Mouse (Mus musculus): ENCODE measurements around the gene Stard3nl. TPM values are rescaled to one million over a fixed set of nuclear protein-coding genes. Genes with fewer than 3 reads are reported as not detected.
A peak's percentile ranks its signal among the peaks of the same experiment; 100 is the strongest.

Stard3nl gene
- total and polyA plus RNA-seq, 2 experiments from 2014 or later, result 119 to 199 TPM

DNA sequence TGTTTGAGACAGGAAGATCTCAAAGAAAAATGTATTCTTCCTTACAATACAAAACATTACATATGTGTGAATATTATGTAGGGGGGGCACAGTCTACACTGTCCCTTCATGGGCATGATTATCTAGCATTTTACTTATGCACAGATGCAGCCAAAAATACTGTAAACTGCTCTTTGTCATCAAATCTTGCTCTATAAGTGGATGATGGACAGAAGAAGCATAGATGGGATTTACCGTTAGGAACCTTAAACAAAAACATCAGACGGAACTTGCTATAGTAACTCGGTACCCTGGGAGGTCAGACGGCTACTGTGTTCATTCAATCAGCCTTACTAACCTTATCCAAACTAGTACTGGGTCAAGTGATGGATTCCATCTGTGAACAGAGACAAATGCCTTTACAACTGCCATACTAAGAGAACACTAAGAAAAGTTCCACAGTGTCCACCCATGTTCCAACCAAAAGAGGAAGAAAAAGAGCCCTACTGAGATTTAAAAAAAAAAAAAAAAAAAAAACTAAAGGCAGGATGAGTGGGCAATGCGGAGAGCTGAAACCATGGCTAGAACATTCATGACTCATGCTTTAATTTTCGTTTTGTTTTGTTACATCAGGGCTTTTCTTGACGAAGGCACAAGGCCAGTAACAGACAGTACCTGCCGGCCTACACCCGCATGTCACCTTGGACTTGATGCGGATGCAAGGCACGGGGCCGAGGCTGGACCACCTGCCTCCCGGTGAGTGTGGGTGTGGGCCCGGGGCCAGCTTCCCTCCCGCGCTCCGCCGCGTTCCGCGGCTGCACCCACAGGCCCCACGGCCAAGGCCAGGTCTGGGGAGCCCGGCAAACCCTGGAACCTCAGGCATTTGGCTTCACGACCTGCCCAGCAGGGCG, 552 bp downstream of the Stard3nl start:
- ATAC-seq (peak; percentile 67), DNase-seq (no peak)
- H3K9me3 ChIP-seq (ENCODE audit: low read length), result no peaks in the 10 kb centered on the region
- peak overlapping the region; percentile 71 for H3K4me2 ChIP-seq (ENCODE audit: low read depth)
- WGBS, result under 1% methylated on average over 25 of the region's 25 CpGs
- no peaks in the 10 kb centered on the region for H3K36me3 ChIP-seq (ENCODE audit: insufficient read depth)
- H3K27ac ChIP-seq (ENCODE audit: low read depth, low read length), result peak overlapping the region; percentile 85
- no peak for TF ChIP-seq CTCF (IDR thresholded peaks at IDR 0.05; ENCODE audit: low read depth)
- peaks cover 13% of the 10 kb centered on the region for H3K4me1 ChIP-seq (ENCODE audit: insufficient read depth)
- H3K27me3 ChIP-seq (ENCODE audit: insufficient read depth, low read length), result no peaks in the 10 kb centered on the region
- H3K4me3 ChIP-seq (ENCODE audit: low read depth, low read length), result peak overlapping the region; percentile 94
- peak overlapping the region; percentile 96 for H3K9ac ChIP-seq

DNA sequence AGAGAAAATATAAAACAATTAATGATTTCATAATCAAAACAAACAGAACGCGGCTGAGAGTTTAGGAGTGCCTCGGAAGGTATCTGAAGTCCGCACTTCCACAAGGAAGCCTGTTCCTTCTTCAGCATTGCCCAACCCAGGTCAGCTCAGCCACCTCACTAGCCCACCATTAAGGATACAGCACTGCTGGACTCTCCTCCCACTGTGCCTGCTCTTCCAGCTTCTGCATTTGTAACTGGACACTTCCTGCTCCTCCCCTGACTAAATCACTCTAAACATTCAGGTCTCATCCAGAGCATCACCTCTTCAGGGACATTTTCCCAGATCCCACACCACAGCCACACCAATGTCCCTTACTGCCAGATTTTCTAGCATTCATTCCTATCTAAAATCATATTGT, 1.4 kb downstream of the Stard3nl start:
- no peaks in the 10 kb centered on the region for H3K27me3 ChIP-seq (ENCODE audit: insufficient read depth, low read length)
- H3K9me3 ChIP-seq (ENCODE audit: low read length), result no peaks in the 10 kb centered on the region
- ATAC-seq (no peak), DNase-seq (no peak)
- peak overlapping the region; percentile 71 for H3K4me2 ChIP-seq (ENCODE audit: low read depth)
- TF ChIP-seq CTCF (IDR thresholded peaks at IDR 0.05; ENCODE audit: low read depth), result no peak
- H3K36me3 ChIP-seq (ENCODE audit: insufficient read depth), result no peaks in the 10 kb centered on the region
- WGBS, result 63% methylated on average over 4 of the region's 4 CpGs
- H3K9ac ChIP-seq, result peak overlapping the region; percentile 96
- H3K4me1 ChIP-seq (ENCODE audit: insufficient read depth), result peaks cover 13% of the 10 kb centered on the region
- H3K27ac ChIP-seq (ENCODE audit: low read depth, low read length), result no peak overlapping the region
- H3K4me3 ChIP-seq (ENCODE audit: low read depth, low read length), result peak overlapping the region; percentile 94

DNA sequence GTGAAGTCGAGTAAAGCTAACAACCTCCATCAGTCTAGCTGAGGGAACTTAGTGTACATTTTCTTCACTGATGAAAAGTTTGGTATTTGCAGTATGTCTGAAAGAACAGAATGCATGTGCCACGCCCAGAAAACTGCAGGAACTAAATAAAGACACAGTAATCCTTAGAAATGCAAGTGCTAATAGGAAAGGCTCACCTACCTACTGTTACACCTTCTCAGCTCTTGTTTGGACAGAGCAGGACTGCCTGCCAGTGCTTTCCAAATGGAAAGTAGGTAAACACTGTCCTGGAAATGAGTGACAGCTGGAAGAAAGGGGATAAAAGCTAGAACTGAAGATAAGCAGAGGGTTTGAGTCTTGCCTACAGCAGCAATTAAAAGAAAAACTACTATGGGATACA, 1.9 kb downstream of the Stard3nl start:
- Histone ChIP-seq H3K27ac (ENCODE audit: low read depth, low read length) (no peak overlapping the region), H3K27me3 (ENCODE audit: insufficient read depth, low read length) (no peaks in the 10 kb centered on the region), H3K4me1 (ENCODE audit: insufficient read depth) (peaks cover 13% of the 10 kb centered on the region), H3K4me2 (ENCODE audit: low read depth) (peak overlapping the region; percentile 71), H3K9me3 (ENCODE audit: low read length) (no peaks in the 10 kb centered on the region), H3K4me3 (ENCODE audit: low read depth, low read length) (peak overlapping the region; percentile 94; the same call in 1 of the 2 replicates), H3K36me3 (ENCODE audit: insufficient read depth) (no peaks in the 10 kb centered on the region), H3K9ac (peak overlapping the region; percentile 96)
- ATAC-seq (no peak), DNase-seq (no peak)
- no peak for TF ChIP-seq CTCF (IDR thresholded peaks at IDR 0.05; ENCODE audit: low read depth)
- 88% methylated on average over 2 of the region's 2 CpGs for WGBS

DNA sequence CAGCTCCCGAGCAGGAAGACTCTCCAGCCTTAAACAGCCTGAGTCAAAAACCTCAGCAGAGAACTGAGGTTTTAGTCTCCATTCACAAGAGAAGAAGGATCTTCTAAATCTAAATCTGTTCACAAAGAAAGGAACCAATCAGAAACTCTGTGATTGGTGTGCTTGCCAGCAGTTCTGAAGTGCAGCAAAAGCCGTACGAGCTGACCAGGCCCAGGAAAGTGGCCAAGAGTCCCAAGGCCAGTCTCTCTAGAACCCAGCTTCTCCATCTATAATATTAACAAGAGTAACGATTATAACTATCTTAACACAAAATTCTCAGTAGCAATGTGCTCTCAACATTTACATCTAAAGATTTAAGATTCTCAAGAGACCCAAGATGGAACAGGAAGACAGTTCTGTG, 4.0 kb downstream of the Stard3nl start:
- 77% methylated on average over 4 of the region's 4 CpGs for WGBS
- no peak overlapping the region for H3K4me3 ChIP-seq (ENCODE audit: low read depth, low read length)
- H3K4me1 ChIP-seq (ENCODE audit: insufficient read depth), result peaks cover 15% of the 10 kb centered on the region
- ATAC-seq, result no peak
- no peaks in the 10 kb centered on the region for H3K36me3 ChIP-seq (ENCODE audit: insufficient read depth)
- no peak for TF ChIP-seq CTCF (IDR thresholded peaks at IDR 0.05; ENCODE audit: low read depth)
- H3K9ac ChIP-seq, result no peak overlapping the region
- no peak overlapping the region for H3K4me2 ChIP-seq (ENCODE audit: low read depth)
- no peaks in the 10 kb centered on the region for H3K27me3 ChIP-seq (ENCODE audit: insufficient read depth, low read length)
- no peak for DNase-seq
- H3K27ac ChIP-seq (ENCODE audit: low read depth, low read length), result no peak overlapping the region
- H3K9me3 ChIP-seq (ENCODE audit: low read length), result no peaks in the 10 kb centered on the region

DNA sequence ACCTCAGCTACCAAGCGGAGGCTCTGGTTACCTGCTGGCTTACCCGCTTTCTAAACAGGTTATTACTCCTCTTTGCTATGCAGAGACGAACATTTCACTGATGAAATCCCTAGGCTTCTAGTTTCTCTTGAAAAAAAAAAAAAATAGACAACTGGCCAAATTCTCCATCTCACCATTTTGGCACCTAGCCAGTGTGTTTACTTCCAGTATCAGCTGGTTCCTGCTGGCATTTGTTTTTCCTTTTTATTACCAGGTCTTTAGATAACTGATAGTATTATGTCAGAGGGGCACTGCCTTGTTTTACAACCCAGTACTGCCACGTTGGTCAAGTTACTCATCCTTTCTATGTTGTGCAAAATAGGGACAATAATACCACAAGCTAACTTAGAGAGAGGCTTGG, 5.3 kb downstream of the Stard3nl start:
- 61% methylated on average over 4 of the region's 4 CpGs for WGBS
- TF ChIP-seq CTCF (IDR thresholded peaks at IDR 0.05; ENCODE audit: low read depth), result no peak
- DNase-seq, result no peak

DNA sequence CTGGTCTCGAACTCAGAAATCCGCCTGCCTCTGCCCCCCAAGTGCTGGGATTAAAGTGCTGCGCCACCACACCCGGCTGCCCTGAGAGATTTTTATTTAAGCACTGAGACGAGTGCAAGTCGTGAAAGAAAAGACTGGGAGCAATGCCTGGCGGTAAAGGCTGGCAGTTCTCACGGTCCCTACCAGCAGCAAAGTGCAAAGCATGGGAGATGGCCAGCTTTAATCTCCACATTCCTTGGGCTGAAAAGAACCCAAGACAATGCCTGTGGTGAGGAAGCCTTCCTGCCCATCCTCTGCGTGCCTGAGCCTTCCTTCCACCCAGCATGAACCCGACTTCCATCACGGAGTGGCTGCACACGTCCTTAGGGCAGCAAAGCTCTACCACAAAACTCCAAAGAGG, 5.7 kb downstream of the Stard3nl start:
- Histone ChIP-seq H3K4me3 (ENCODE audit: low read depth, low read length) (no peak overlapping the region), H3K27me3 (ENCODE audit: insufficient read depth, low read length) (no peaks in the 10 kb centered on the region), H3K4me2 (ENCODE audit: low read depth) (no peak overlapping the region), H3K27ac (ENCODE audit: low read depth, low read length) (no peak overlapping the region), H3K36me3 (ENCODE audit: insufficient read depth) (no peaks in the 10 kb centered on the region), H3K4me1 (ENCODE audit: insufficient read depth) (peaks cover 11% of the 10 kb centered on the region), H3K9ac (no peak overlapping the region), H3K9me3 (ENCODE audit: low read length) (no peaks in the 10 kb centered on the region)
- DNase-seq (no peak), ATAC-seq (no peak)
- TF ChIP-seq CTCF (IDR thresholded peaks at IDR 0.05; ENCODE audit: low read depth), result no peak
- 40% methylated on average over 12 of the region's 12 CpGs for WGBS

More for the DNA sequence above, 5.3 kb downstream of the Stard3nl start:
- no peak for ATAC-seq
- Histone ChIP-seq H3K27me3 (ENCODE audit: insufficient read depth, low read length) (no peaks in the 10 kb centered on the region), H3K4me1 (ENCODE audit: insufficient read depth) (peaks cover 11% of the 10 kb centered on the region), H3K27ac (ENCODE audit: low read depth, low read length) (no peak overlapping the region), H3K9ac (no peak overlapping the region), H3K4me3 (ENCODE audit: low read depth, low read length) (no peak overlapping the region), H3K4me2 (ENCODE audit: low read depth) (no peak overlapping the region), H3K36me3 (ENCODE audit: insufficient read depth) (no peaks in the 10 kb centered on the region), H3K9me3 (ENCODE audit: low read length) (no peaks in the 10 kb centered on the region)

DNA sequence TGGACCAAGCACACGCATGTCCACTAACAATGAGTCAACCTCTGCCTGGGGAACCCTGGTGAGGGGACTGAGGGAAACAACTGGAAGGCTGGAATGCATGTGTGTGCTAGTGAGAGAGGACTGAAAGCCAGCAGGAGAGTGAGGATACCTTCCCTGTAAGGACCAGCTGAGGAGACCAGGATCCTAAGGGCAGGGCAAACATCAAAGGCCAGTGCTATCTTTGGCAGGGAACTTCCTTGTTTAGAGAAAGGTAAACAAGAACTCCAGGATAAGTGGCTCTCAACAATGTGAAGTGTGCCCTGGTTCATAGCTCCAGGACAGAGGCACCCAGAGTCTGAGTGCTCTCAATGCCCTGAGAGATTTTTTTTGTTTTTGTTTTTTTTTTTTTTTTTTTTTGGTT, 6.2 kb downstream of the Stard3nl start:
- H3K36me3 ChIP-seq (ENCODE audit: insufficient read depth), result no peaks in the 10 kb centered on the region
- no peak overlapping the region for H3K27ac ChIP-seq (ENCODE audit: low read depth, low read length)
- no peaks in the 10 kb centered on the region for H3K9me3 ChIP-seq (ENCODE audit: low read length)
- H3K4me3 ChIP-seq (ENCODE audit: low read depth, low read length), result no peak overlapping the region
- DNase-seq, result no peak
- H3K4me2 ChIP-seq (ENCODE audit: low read depth), result no peak overlapping the region
- H3K27me3 ChIP-seq (ENCODE audit: insufficient read depth, low read length), result no peaks in the 10 kb centered on the region
- no peak overlapping the region for H3K9ac ChIP-seq
- no peak for ATAC-seq
- no peak for TF ChIP-seq CTCF (IDR thresholded peaks at IDR 0.05; ENCODE audit: low read depth)
- H3K4me1 ChIP-seq (ENCODE audit: insufficient read depth), result peaks cover 11% of the 10 kb centered on the region
- 82% methylated on average over 1 of the region's 1 CpGs for WGBS
